Mouse (Mus musculus): ENCODE results near the gene Pax4. TPM values are rescaled to one million over a fixed set of nuclear protein-coding genes. Genes with fewer than 3 reads are reported as not detected.

Pax4 gene
- polyA plus RNA-seq (2014; fragmentation: Nextera tagmentation; extraction: Ambion mirVana), result not detected in 2 replicates

DNA sequence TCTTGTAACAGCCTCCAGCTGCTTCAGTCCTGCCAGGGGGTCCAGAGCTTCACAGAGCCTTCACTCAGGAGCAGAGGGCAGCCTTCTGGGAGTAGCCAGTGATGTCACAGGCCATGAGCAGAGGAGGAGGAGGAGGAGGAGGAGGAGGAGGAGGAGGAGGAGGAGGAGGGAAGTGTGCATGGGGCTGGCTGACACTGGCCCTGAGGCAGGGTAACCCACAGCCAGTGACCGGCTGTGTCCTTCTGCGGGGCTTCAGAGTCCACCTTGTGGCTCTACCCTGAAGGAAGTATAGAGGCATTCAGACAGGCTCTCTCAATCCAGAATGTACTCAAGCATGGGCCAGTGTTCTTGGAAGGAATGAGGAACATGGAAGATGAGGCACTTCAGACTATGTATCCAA, at the start of gene Pax4:
Pax4 (minus strand) TSS at position 101 of the 400 bp plus-strand sequence.
- WGBS, result 63% methylated on average over 2 of the region's 2 CpGs
- Histone ChIP-seq H3K9ac (ENCODE audit: low read length) (no peak within 1 kb of the TSS), H3K4me3 (ENCODE audit: control insufficient read depth in 1 of 2, insufficient read depth in 1 of 2, low read depth in 1 of 2, low read length in 2 of 2) (no peak within 1 kb of the TSS), H3K36me3 (ENCODE audit: control insufficient read depth, insufficient read depth, low read length) (no peaks in the 10 kb centered on the region), H3K4me2 (ENCODE audit: low read length) (no peak within 1 kb of the TSS), H3K9me3 (ENCODE audit: control insufficient read depth, low read length) (no peaks in the 10 kb centered on the region), H3K27me3 (ENCODE audit: control insufficient read depth, insufficient read depth, low read length) (peaks cover 41% of the 10 kb centered on the region), H3K27ac (replicated peaks in 1 of 2; ENCODE audit: control insufficient read depth in 1 of 2, insufficient read depth in 1 of 2, low read depth in 2 of 2, low read length in 2 of 2) (no peak within 1 kb of the TSS), H3K4me1 (ENCODE audit: control insufficient read depth in 2 of 2, insufficient read depth in 2 of 2, low read length in 2 of 2) (no peaks in the 10 kb centered on the region)
- no peak for ATAC-seq (ENCODE audit: insufficient number of reproducible peaks, insufficient read depth, low FRiP score, low read depth)

DNA sequence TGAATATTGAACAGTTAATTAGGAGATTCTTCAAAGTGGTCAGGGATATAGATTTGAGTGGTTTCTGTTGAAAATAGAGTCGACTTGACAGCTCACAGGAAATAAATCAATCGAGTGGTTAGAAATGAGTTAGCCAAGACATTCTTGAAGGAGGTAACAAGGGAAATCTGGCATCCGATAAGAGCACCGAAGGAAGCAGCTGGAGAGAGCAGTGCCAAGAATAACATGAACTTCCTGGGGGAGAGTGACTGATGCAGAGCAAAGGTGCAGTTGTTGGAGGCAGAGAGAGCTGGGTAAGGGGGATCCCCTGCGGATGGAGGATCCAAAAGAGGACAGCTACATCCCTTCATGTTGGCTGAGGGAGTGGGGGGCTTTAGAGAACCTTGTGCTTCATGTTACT, 48.7 kb upstream of the Pax4 start:
- no peak for ATAC-seq (ENCODE audit: insufficient number of reproducible peaks, insufficient read depth, low FRiP score, low read depth)
- no peak overlapping the region for H3K9ac ChIP-seq (ENCODE audit: low read length)
- no peak overlapping the region for H3K4me2 ChIP-seq (ENCODE audit: low read length)
- no peaks in the 10 kb centered on the region for H3K27me3 ChIP-seq (ENCODE audit: control insufficient read depth, insufficient read depth, low read length)
- H3K4me3 ChIP-seq (ENCODE audit: control insufficient read depth in 1 of 2, insufficient read depth in 1 of 2, low read depth in 1 of 2, low read length in 2 of 2), result no peak overlapping the region
- WGBS, result 47% methylated on average over 5 of the region's 5 CpGs
- H3K36me3 ChIP-seq (ENCODE audit: control insufficient read depth, insufficient read depth, low read length), result peaks cover 5% of the 10 kb centered on the region; the same call in 1 of the 2 replicates
- H3K9me3 ChIP-seq (ENCODE audit: control insufficient read depth, low read length), result no peaks in the 10 kb centered on the region
- no peak overlapping the region for H3K27ac ChIP-seq (replicated peaks in 1 of 2; ENCODE audit: control insufficient read depth in 1 of 2, insufficient read depth in 1 of 2, low read depth in 2 of 2, low read length in 2 of 2)
- H3K4me1 ChIP-seq (ENCODE audit: control insufficient read depth in 2 of 2, insufficient read depth in 2 of 2, low read length in 2 of 2), result peaks cover 3 to 6% of the 10 kb centered on the region in 2 experiments; a peak in 3 of 4 replicates

DNA sequence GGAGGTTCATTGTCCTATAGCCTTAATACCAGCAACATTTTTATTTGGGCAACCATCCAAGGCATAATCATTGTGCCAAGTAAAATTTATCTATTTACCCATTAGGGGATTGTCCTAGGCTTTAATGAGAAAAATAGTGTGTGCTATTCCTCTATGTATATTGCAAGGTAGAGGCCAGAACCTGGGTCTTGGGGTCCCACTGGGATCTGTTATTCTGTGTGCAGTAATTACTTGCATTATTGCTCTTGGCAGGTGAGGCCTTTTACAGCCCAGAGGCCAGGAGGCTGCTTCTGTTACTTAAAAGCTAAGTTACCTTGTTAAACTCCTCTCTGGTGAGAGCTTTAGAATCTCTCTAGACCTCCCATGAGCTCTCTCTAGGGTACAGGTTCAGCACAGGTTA, 42.0 kb upstream of the Pax4 start:
- ATAC-seq (ENCODE audit: insufficient number of reproducible peaks, insufficient read depth, low FRiP score, low read depth), result no peak
- Histone ChIP-seq H3K4me1 (ENCODE audit: control insufficient read depth in 2 of 2, insufficient read depth in 2 of 2, low read length in 2 of 2) (peaks cover 7 to 23% of the 10 kb centered on the region in 2 experiments), H3K36me3 (ENCODE audit: control insufficient read depth, insufficient read depth, low read length) (peaks cover 26% of the 10 kb centered on the region), H3K4me2 (ENCODE audit: low read length) (no peak overlapping the region), H3K27ac (replicated peaks in 1 of 2; ENCODE audit: control insufficient read depth in 1 of 2, insufficient read depth in 1 of 2, low read depth in 2 of 2, low read length in 2 of 2) (no peak overlapping the region), H3K9me3 (ENCODE audit: control insufficient read depth, low read length) (no peaks in the 10 kb centered on the region), H3K27me3 (ENCODE audit: control insufficient read depth, insufficient read depth, low read length) (no peaks in the 10 kb centered on the region), H3K4me3 (ENCODE audit: control insufficient read depth in 1 of 2, insufficient read depth in 1 of 2, low read depth in 1 of 2, low read length in 2 of 2) (no peak overlapping the region), H3K9ac (ENCODE audit: low read length) (no peak overlapping the region)

DNA sequence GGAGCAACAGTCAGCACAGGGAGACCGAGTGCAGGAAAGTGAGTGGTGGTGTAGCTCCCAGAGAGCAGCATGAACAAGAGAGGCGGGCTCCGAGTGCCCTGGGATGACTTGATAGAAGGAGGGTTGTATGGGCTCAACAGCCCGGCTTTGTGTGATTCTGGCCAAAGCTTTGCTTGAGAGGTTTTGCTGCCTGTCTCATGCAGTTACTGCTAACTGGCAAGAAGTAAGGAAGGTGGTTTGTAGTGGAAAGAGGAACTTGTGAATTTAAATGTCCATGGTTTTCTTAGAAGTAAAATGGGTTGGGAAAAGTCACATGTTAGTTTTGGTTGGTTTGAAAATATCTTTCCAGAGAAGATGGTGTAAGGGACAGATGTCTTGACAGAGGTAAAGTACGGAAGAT, 41.5 kb upstream of the Pax4 start:
- no peak for ATAC-seq (ENCODE audit: insufficient number of reproducible peaks, insufficient read depth, low FRiP score, low read depth)
- Histone ChIP-seq H3K9me3 (ENCODE audit: control insufficient read depth, low read length) (no peaks in the 10 kb centered on the region), H3K4me1 (ENCODE audit: control insufficient read depth in 2 of 2, insufficient read depth in 2 of 2, low read length in 2 of 2) (peaks cover 9 to 29% of the 10 kb centered on the region in 2 experiments), H3K4me3 (ENCODE audit: control insufficient read depth in 1 of 2, insufficient read depth in 1 of 2, low read depth in 1 of 2, low read length in 2 of 2) (no peak overlapping the region), H3K27me3 (ENCODE audit: control insufficient read depth, insufficient read depth, low read length) (no peaks in the 10 kb centered on the region), H3K4me2 (ENCODE audit: low read length) (no peak overlapping the region), H3K36me3 (ENCODE audit: control insufficient read depth, insufficient read depth, low read length) (peaks cover 26% of the 10 kb centered on the region), H3K27ac (replicated peaks in 1 of 2; ENCODE audit: control insufficient read depth in 1 of 2, insufficient read depth in 1 of 2, low read depth in 2 of 2, low read length in 2 of 2) (no peak overlapping the region), H3K9ac (ENCODE audit: low read length) (no peak overlapping the region)
- WGBS, result 93% methylated on average over 5 of the region's 5 CpGs

DNA sequence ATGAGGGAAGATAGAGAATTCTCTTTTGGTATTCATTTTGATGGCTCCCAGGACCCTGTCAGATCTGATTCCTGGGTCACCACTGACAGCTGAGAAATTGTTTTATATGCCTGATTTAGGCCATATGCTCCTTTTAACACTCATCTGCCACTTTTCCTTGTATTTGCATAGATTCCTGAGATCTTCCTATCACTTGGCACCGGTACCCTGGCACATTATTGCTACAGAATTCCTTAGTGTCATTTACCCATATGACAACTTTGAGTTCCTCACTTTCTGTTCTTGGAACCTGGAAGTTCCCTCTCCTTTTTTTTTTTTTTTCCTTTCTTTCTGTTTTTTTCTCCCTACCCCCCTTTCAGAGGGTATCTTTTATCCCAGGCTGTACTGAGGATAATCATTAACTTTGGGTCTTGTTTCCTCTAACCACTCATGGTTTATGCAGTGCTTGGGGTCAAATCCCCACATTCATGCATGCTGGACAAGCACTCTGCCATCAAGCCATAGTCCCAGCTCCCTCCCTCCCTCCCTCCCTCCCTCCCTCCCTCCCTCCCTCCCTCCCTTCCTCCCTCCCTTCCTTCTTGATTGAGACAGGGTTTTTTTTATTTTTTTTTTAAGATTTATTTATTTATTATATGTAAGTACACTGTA, 39.2 kb upstream of the Pax4 start:
- Histone ChIP-seq H3K36me3 (ENCODE audit: control insufficient read depth, insufficient read depth, low read length) (peaks cover 32% of the 10 kb centered on the region), H3K4me2 (ENCODE audit: low read length) (no peak overlapping the region), H3K27ac (replicated peaks in 1 of 2; ENCODE audit: control insufficient read depth in 1 of 2, insufficient read depth in 1 of 2, low read depth in 2 of 2, low read length in 2 of 2) (no peak overlapping the region), H3K4me3 (ENCODE audit: control insufficient read depth in 1 of 2, insufficient read depth in 1 of 2, low read depth in 1 of 2, low read length in 2 of 2) (no peak overlapping the region), H3K27me3 (ENCODE audit: control insufficient read depth, insufficient read depth, low read length) (no peaks in the 10 kb centered on the region), H3K4me1 (ENCODE audit: control insufficient read depth in 2 of 2, insufficient read depth in 2 of 2, low read length in 2 of 2) (peaks cover 13 to 49% of the 10 kb centered on the region in 2 experiments), H3K9me3 (ENCODE audit: control insufficient read depth, low read length) (no peaks in the 10 kb centered on the region), H3K9ac (ENCODE audit: low read length) (no peak overlapping the region)
- ATAC-seq (ENCODE audit: insufficient number of reproducible peaks, insufficient read depth, low FRiP score, low read depth), result no peak
- WGBS, result 86% methylated on average over 1 of the region's 1 CpGs

DNA sequence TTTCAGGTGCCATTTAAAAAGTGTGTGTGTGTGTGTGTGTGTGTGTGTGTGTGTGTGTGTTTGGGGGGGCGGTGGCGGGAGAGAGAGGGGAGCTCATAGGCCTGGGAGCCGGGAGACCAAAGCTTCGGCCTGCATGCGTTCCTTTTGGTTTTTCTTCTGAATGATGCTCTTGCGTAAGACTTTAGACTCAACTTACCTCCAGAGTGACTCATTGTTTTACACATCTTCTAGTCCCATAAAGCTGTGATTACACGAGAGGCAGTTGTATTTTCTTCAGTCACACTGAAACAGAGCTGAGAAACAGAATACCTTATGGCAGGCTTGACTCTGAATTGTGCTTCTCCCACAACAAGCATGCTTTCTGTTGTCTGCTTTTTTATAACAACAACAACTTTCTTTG, 37.8 kb upstream of the Pax4 start:
- no peak overlapping the region for H3K4me2 ChIP-seq (ENCODE audit: low read length)
- no peaks in the 10 kb centered on the region for H3K9me3 ChIP-seq (ENCODE audit: control insufficient read depth, low read length)
- H3K4me3 ChIP-seq (ENCODE audit: control insufficient read depth in 1 of 2, insufficient read depth in 1 of 2, low read depth in 1 of 2, low read length in 2 of 2), result no peak overlapping the region
- peaks cover 23% of the 10 kb centered on the region for H3K36me3 ChIP-seq (ENCODE audit: control insufficient read depth, insufficient read depth, low read length)
- WGBS, result 90% methylated on average over 7 of the region's 7 CpGs
- peaks cover 18 to 63% of the 10 kb centered on the region in 2 experiments for H3K4me1 ChIP-seq (ENCODE audit: control insufficient read depth in 2 of 2, insufficient read depth in 2 of 2, low read length in 2 of 2)
- no peak overlapping the region; the same call in 1 of the 2 replicates for H3K9ac ChIP-seq (ENCODE audit: low read length)
- H3K27me3 ChIP-seq (ENCODE audit: control insufficient read depth, insufficient read depth, low read length), result no peaks in the 10 kb centered on the region
- H3K27ac ChIP-seq (replicated peaks in 1 of 2; ENCODE audit: control insufficient read depth in 1 of 2, insufficient read depth in 1 of 2, low read depth in 2 of 2, low read length in 2 of 2), result no peak overlapping the region
- ATAC-seq (ENCODE audit: insufficient number of reproducible peaks, insufficient read depth, low FRiP score, low read depth), result no peak

DNA sequence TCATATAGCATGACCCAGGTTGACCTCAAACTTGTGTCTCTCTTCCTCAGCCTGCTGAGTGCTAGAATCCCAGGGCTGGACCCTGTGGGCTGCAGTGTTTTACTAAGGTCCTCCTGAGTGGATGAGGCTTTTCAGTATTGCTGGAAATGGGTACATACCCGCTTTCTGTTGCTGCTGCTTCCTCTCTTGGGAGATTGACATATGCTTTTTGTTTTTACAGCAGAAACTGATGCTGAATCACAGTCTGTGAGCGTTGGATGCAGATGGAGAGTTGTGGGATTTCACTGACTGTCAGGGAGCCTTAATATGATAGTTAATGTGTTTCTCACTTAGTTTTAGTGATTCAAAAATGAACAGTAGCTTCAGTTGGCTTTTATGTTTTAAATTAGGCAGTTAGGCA, 37.3 kb upstream of the Pax4 start:
- H3K4me3 ChIP-seq (ENCODE audit: control insufficient read depth in 1 of 2, insufficient read depth in 1 of 2, low read depth in 1 of 2, low read length in 2 of 2), result no peak overlapping the region
- H3K9ac ChIP-seq (ENCODE audit: low read length), result peak overlapping the region; percentile 8; the same call in 1 of the 2 replicates
- no peaks in the 10 kb centered on the region for H3K27me3 ChIP-seq (ENCODE audit: control insufficient read depth, insufficient read depth, low read length)
- no peak for ATAC-seq (ENCODE audit: insufficient number of reproducible peaks, insufficient read depth, low FRiP score, low read depth)
- peak overlapping the region; percentile 43 to 48; a peak in 3 of 4 replicates for H3K27ac ChIP-seq (replicated peaks in 1 of 2; ENCODE audit: control insufficient read depth in 1 of 2, insufficient read depth in 1 of 2, low read depth in 2 of 2, low read length in 2 of 2)
- H3K9me3 ChIP-seq (ENCODE audit: control insufficient read depth, low read length), result no peaks in the 10 kb centered on the region
- peak overlapping the region; percentile 36; the same call in 1 of the 2 replicates for H3K4me2 ChIP-seq (ENCODE audit: low read length)
- 65% methylated on average over 2 of the region's 2 CpGs for WGBS
- peaks cover 23 to 67% of the 10 kb centered on the region in 2 experiments for H3K4me1 ChIP-seq (ENCODE audit: control insufficient read depth in 2 of 2, insufficient read depth in 2 of 2, low read length in 2 of 2)
- peaks cover 26% of the 10 kb centered on the region for H3K36me3 ChIP-seq (ENCODE audit: control insufficient read depth, insufficient read depth, low read length)

DNA sequence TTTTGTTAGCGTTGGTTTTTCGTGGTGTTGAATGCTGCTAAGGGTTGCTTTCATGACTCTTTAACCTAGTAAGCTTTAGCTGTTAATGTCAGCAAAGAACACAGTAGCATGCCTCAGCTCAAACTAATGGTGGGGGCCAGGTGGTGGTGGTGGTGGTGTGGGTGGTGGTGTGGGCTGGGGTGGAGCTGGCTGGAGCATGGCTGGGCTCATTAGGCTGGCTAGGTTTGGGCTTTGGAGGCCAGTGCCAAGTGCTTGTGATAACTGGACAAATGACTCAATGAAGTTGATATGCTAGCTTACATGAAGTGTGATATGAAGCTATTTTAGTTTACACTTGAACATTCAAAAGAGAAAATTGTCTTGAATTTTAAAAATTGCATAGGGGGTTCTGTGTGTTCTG, 36.9 kb upstream of the Pax4 start:
- no peak overlapping the region for H3K4me3 ChIP-seq (ENCODE audit: control insufficient read depth in 1 of 2, insufficient read depth in 1 of 2, low read depth in 1 of 2, low read length in 2 of 2)
- peaks cover 23 to 72% of the 10 kb centered on the region in 2 experiments for H3K4me1 ChIP-seq (ENCODE audit: control insufficient read depth in 2 of 2, insufficient read depth in 2 of 2, low read length in 2 of 2)
- no peaks in the 10 kb centered on the region for H3K27me3 ChIP-seq (ENCODE audit: control insufficient read depth, insufficient read depth, low read length)
- H3K9me3 ChIP-seq (ENCODE audit: control insufficient read depth, low read length), result no peaks in the 10 kb centered on the region
- peaks cover 26% of the 10 kb centered on the region for H3K36me3 ChIP-seq (ENCODE audit: control insufficient read depth, insufficient read depth, low read length)
- peak overlapping the region; percentile 36 for H3K4me2 ChIP-seq (ENCODE audit: low read length)
- ATAC-seq (ENCODE audit: insufficient number of reproducible peaks, insufficient read depth, low FRiP score, low read depth), result peak; percentile 74
- H3K27ac ChIP-seq (replicated peaks in 1 of 2; ENCODE audit: control insufficient read depth in 1 of 2, insufficient read depth in 1 of 2, low read depth in 2 of 2, low read length in 2 of 2), result peak overlapping the region; percentile 43 to 48; a peak in 3 of 4 replicates
- H3K9ac ChIP-seq (ENCODE audit: low read length), result 0 out of 2 replicates have a peak overlapping the region, but pooled peaks have one; percentile 8
- 66% methylated on average over 2 of the region's 2 CpGs for WGBS
